Mouse (Mus musculus): ENCODE measurements at regions not wholly inside any gene's neighbourhood (a gene's known extent, or its start where the extent isn't known, plus 50 kb on each side); places are given as distances from the start of the nearest gene placed in this dataset.
"Not testable (repeated sequence)": the region's sequence is repeated elsewhere in the genome, so short reads cannot be mapped to it uniquely, and the experiment has no call there.

DNA sequence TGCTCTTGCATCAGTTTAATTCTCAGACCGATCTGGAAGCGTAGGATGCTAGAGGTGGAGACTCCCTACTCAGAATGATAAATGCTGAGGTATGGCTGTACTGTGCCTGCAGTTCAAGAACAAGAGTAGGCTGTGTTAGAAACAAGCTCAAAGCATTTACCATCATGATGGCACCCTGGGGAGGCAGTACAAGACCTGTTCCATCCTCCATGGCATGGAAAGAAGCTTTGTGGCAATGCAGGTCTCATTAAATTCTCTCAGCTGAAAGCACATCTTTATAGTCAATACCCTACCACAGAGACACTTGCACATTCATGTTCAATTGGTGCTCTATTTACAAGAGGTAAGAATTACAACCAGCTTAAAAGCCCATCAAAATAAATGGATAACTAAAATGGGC is 209.5 kb downstream of the Tbl1xr1 start:
- no peaks in the 10 kb centered on the region for H3K9me3 ChIP-seq (replicated peaks)
- H3K27me3 ChIP-seq, result no peaks in the 10 kb centered on the region
- H3K9ac ChIP-seq, result no peak overlapping the region
- H3K27ac ChIP-seq, result no peak overlapping the region
- no peak for ATAC-seq (ENCODE audit: low FRiP score)
- no peaks in the 10 kb centered on the region for H3K4me1 ChIP-seq
- no peak overlapping the region for H3K4me3 ChIP-seq
- no peaks in the 10 kb centered on the region for H3K36me3 ChIP-seq
- 82% methylated on average over 2 of the region's 2 CpGs for WGBS
- no peak overlapping the region for H3K4me2 ChIP-seq (replicated peaks)

- H3K9ac ChIP-seq, result no peak overlapping the region
- no peaks in the 10 kb centered on the region for H3K27me3 ChIP-seq
- ATAC-seq (ENCODE audit: low FRiP score), result no peak
- H3K4me2 ChIP-seq (replicated peaks), result no peak overlapping the region
- H3K4me3 ChIP-seq, result no peak overlapping the region
- WGBS, result 86% methylated on average over 3 of the region's 3 CpGs
- no peaks in the 10 kb centered on the region for H3K9me3 ChIP-seq (replicated peaks)
- no peaks in the 10 kb centered on the region for H3K36me3 ChIP-seq
- no peak overlapping the region for H3K27ac ChIP-seq
- no peaks in the 10 kb centered on the region for H3K4me1 ChIP-seq
Measured at GRCm38 (mm10) chr3:22293466-22293865, 217.0 kb downstream of the Tbl1xr1 start.

GRCm38 (mm10) chr3:22294081-22294480 is 217.6 kb downstream of the Tbl1xr1 start:
- not testable (repeated sequence) for H3K4me1 ChIP-seq; H3K9me3 ChIP-seq (replicated peaks); H3K4me2 ChIP-seq (replicated peaks); H3K27ac ChIP-seq; H3K4me3 ChIP-seq; ATAC-seq (ENCODE audit: low FRiP score); H3K9ac ChIP-seq; H3K36me3 ChIP-seq; H3K27me3 ChIP-seq
- WGBS, result 95% methylated on average over 1 of the region's 1 CpGs

GRCm38 (mm10) chr3:22296925-22297324 is 220.5 kb downstream of the Tbl1xr1 start:
- not testable (repeated sequence) for H3K36me3 ChIP-seq; H3K4me1 ChIP-seq; H3K9me3 ChIP-seq (replicated peaks); H3K27ac ChIP-seq; H3K9ac ChIP-seq; ATAC-seq (ENCODE audit: low FRiP score); H3K4me2 ChIP-seq (replicated peaks); H3K27me3 ChIP-seq; H3K4me3 ChIP-seq
- WGBS, result 78% methylated on average over 1 of the region's 1 CpGs

GRCm38 (mm10) chr3:22297831-22298230 is 221.4 kb downstream of the Tbl1xr1 start:
- not testable (repeated sequence) for H3K4me2 ChIP-seq (replicated peaks); ATAC-seq (ENCODE audit: low FRiP score); H3K27me3 ChIP-seq; H3K27ac ChIP-seq; H3K9ac ChIP-seq; H3K4me1 ChIP-seq; H3K36me3 ChIP-seq; H3K9me3 ChIP-seq (replicated peaks); H3K4me3 ChIP-seq
- WGBS, result 90% methylated on average over 1 of the region's 1 CpGs

- Histone ChIP-seq H3K27me3 (no peaks in the 10 kb centered on the region), H3K36me3 (no peaks in the 10 kb centered on the region), H3K9ac (no peak overlapping the region), H3K4me3 (no peak overlapping the region), H3K4me2 (replicated peaks) (no peak overlapping the region), H3K27ac (no peak overlapping the region), H3K4me1 (no peaks in the 10 kb centered on the region), H3K9me3 (replicated peaks) (no peaks in the 10 kb centered on the region)
- WGBS, result 92% methylated on average over 5 of the region's 5 CpGs
- ATAC-seq (ENCODE audit: low FRiP score), result no peak
Measured at GRCm38 (mm10) chr3:22300553-22300952, 224.1 kb downstream of the Tbl1xr1 start.

GRCm38 (mm10) chr3:22301991-22302517 is 225.6 kb downstream of the Tbl1xr1 start:
- Histone ChIP-seq H3K27ac (no peak overlapping the region), H3K4me1 (no peaks in the 10 kb centered on the region), H3K9ac (no peak overlapping the region), H3K36me3 (no peaks in the 10 kb centered on the region), H3K27me3 (no peaks in the 10 kb centered on the region), H3K4me3 (no peak overlapping the region), H3K9me3 (replicated peaks) (no peaks in the 10 kb centered on the region), H3K4me2 (replicated peaks) (no peak overlapping the region)
- no peak for ATAC-seq (ENCODE audit: low FRiP score)
- 57% methylated on average over 5 of the region's 5 CpGs for WGBS

GRCm38 (mm10) chr3:22304145-22304544 is 227.7 kb downstream of the Tbl1xr1 start:
- Histone ChIP-seq H3K9me3 (replicated peaks) (no peaks in the 10 kb centered on the region), H3K9ac (no peak overlapping the region), H3K27ac (no peak overlapping the region), H3K4me1 (no peaks in the 10 kb centered on the region), H3K4me2 (replicated peaks) (no peak overlapping the region), H3K36me3 (no peaks in the 10 kb centered on the region), H3K4me3 (no peak overlapping the region), H3K27me3 (no peaks in the 10 kb centered on the region)
- ATAC-seq (ENCODE audit: low FRiP score), result no peak
- WGBS, result 30% methylated on average over 1 of the region's 1 CpGs

DNA sequence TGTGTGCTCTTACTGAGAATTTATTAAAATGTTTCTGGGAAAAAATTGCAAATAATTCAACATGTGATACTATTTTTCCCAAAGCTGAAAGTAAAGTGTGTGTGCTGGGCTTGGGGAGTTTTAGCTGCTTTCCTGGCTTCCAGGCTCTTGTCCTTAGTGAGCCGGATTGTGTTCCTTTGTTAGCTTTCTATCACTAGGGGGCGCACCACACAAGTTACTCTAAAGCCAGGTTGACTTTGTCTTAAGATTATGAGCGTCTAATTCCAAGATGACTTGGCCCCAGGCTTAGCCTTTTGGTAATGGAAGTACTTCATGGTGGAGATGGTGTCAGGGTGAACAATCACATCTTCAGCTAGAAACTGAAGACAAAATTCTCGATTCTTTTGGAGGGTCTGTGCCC is 230.2 kb downstream of the Tbl1xr1 start:
- no peaks in the 10 kb centered on the region for H3K27me3 ChIP-seq
- H3K4me1 ChIP-seq, result no peaks in the 10 kb centered on the region
- no peak overlapping the region for H3K9ac ChIP-seq
- no peak overlapping the region for H3K4me2 ChIP-seq (replicated peaks)
- 79% methylated on average over 4 of the region's 4 CpGs for WGBS
- no peaks in the 10 kb centered on the region for H3K9me3 ChIP-seq (replicated peaks)
- no peaks in the 10 kb centered on the region for H3K36me3 ChIP-seq
- ATAC-seq (ENCODE audit: low FRiP score), result no peak
- H3K27ac ChIP-seq, result no peak overlapping the region
- no peak overlapping the region for H3K4me3 ChIP-seq

DNA sequence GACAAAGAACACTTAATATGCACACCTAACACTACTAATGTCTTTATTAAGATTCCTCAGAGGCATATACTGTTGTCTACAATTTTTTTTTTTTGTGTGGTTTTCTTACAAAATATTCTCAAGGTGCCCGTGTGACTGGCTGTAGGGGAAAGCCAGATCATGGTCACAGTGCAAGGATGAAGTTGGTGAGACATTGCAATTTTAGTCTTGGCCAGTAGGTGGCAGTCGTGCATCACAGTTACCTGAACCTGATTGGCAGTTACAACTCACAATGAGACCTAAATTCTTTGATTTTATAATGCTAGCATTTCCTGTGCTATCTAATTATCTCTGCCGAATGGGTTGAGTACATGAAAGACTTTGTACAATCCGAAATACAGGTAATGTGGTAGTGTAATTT is 232.5 kb downstream of the Tbl1xr1 start:
- Histone ChIP-seq H3K9me3 (replicated peaks) (no peaks in the 10 kb centered on the region), H3K4me1 (no peaks in the 10 kb centered on the region), H3K27ac (no peak overlapping the region), H3K36me3 (no peaks in the 10 kb centered on the region), H3K4me3 (no peak overlapping the region), H3K9ac (no peak overlapping the region), H3K4me2 (replicated peaks) (no peak overlapping the region), H3K27me3 (no peaks in the 10 kb centered on the region)
- WGBS, result 20% methylated on average over 4 of the region's 4 CpGs
- peak; percentile 62; the same call in 1 of the 2 replicates for ATAC-seq (ENCODE audit: low FRiP score)

- Histone ChIP-seq H3K9me3 (replicated peaks) (no peaks in the 10 kb centered on the region), H3K9ac (no peak overlapping the region), H3K27me3 (no peaks in the 10 kb centered on the region), H3K4me3 (no peak overlapping the region), H3K4me1 (no peaks in the 10 kb centered on the region), H3K27ac (no peak overlapping the region), H3K36me3 (no peaks in the 10 kb centered on the region), H3K4me2 (replicated peaks) (no peak overlapping the region)
- no peak for ATAC-seq (ENCODE audit: low FRiP score)
- 78% methylated on average over 10 of the region's 10 CpGs for WGBS
Measured at GRCm38 (mm10) chr3:22316466-22317185, 240.2 kb downstream of the Tbl1xr1 start.

GRCm38 (mm10) chr3:22320425-22320824 is 244.0 kb downstream of the Tbl1xr1 start:
- H3K4me1 ChIP-seq; H3K4me3 ChIP-seq; H3K27ac ChIP-seq; H3K4me2 ChIP-seq (replicated peaks); ATAC-seq (ENCODE audit: low FRiP score); H3K9me3 ChIP-seq (replicated peaks); H3K27me3 ChIP-seq; H3K9ac ChIP-seq; H3K36me3 ChIP-seq: not testable (repeated sequence)
- WGBS, result 91% methylated on average over 1 of the region's 1 CpGs

GRCm38 (mm10) chr3:22331240-22331639 is 254.8 kb downstream of the Tbl1xr1 start:
- Histone ChIP-seq H3K9me3 (replicated peaks) (no peaks in the 10 kb centered on the region), H3K9ac (no peak overlapping the region), H3K4me3 (no peak overlapping the region), H3K27me3 (no peaks in the 10 kb centered on the region), H3K36me3 (no peaks in the 10 kb centered on the region), H3K4me2 (replicated peaks) (no peak overlapping the region), H3K27ac (no peak overlapping the region), H3K4me1 (no peaks in the 10 kb centered on the region)
- ATAC-seq (ENCODE audit: low FRiP score), result no peak
- WGBS, result 73% methylated on average over 1 of the region's 1 CpGs
